Mouse (Mus musculus): Measurements from ENCODE around the gene Palm2. TPM values are rescaled to one million over a fixed set of nuclear protein-coding genes. Genes with fewer than 3 reads are reported as not detected.

Gene Palm2
- polyA plus RNA-seq, 1 experiment from 2014 or later, result 13.2 TPM

- H3K36me3 ChIP-seq, result 0 out of 2 replicates have a peak, but pooled peaks cover under 1% of the 10 kb centered on the region
- no peak overlapping the region for H3K27ac ChIP-seq
- no peak overlapping the region for H3K4me2 ChIP-seq
- no peaks in the 10 kb centered on the region for H3K27me3 ChIP-seq
- no peaks in the 10 kb centered on the region for H3K9me3 ChIP-seq
- ATAC-seq (ENCODE audit: insufficient number of reproducible peaks, insufficient read depth, low FRiP score, low TSS enrichment, low read depth), result no peak
- no peak overlapping the region for H3K4me3 ChIP-seq (replicated peaks)
- H3K9ac ChIP-seq (replicated peaks), result no peak overlapping the region
- H3K4me1 ChIP-seq (replicated peaks), result peaks cover 52% of the 10 kb centered on the region
- 92% methylated on average over 4 of the region's 4 CpGs for WGBS
Observed at GRCm38 (mm10) chr4:57614686-57615085, 180.6 kb downstream of the Palm2 start.

- Histone ChIP-seq H3K9ac (replicated peaks) (no peak overlapping the region), H3K27ac (peak overlapping the region; percentile 70; the same call in 1 of the 2 replicates), H3K27me3 (no peaks in the 10 kb centered on the region), H3K4me2 (no peak overlapping the region), H3K9me3 (no peaks in the 10 kb centered on the region), H3K4me1 (replicated peaks) (peaks cover 20% of the 10 kb centered on the region), H3K36me3 (peaks cover 7% of the 10 kb centered on the region; the same call in 1 of the 2 replicates), H3K4me3 (replicated peaks) (no peak overlapping the region)
- 50% methylated on average over 6 of the region's 6 CpGs for WGBS
- no peak for ATAC-seq (ENCODE audit: insufficient number of reproducible peaks, insufficient read depth, low FRiP score, low TSS enrichment, low read depth)
Observed at GRCm38 (mm10) chr4:57618743-57619142, 184.7 kb downstream of the Palm2 start.

GRCm38 (mm10) chr4:57622816-57623215, 188.8 kb downstream of the Palm2 start:
- Histone ChIP-seq H3K9ac (replicated peaks) (no peak overlapping the region), H3K4me1 (replicated peaks) (peaks cover 26% of the 10 kb centered on the region), H3K27me3 (no peaks in the 10 kb centered on the region), H3K36me3 (peaks cover 7% of the 10 kb centered on the region; the same call in 1 of the 2 replicates), H3K4me2 (no peak overlapping the region), H3K4me3 (replicated peaks) (no peak overlapping the region), H3K9me3 (no peaks in the 10 kb centered on the region), H3K27ac (no peak overlapping the region)
- 89% methylated on average over 7 of the region's 7 CpGs for WGBS
- no peak for ATAC-seq (ENCODE audit: insufficient number of reproducible peaks, insufficient read depth, low FRiP score, low TSS enrichment, low read depth)

- Histone ChIP-seq H3K27me3 (no peaks in the 10 kb centered on the region), H3K4me1 (replicated peaks) (peaks cover 14% of the 10 kb centered on the region), H3K36me3 (peaks cover 5% of the 10 kb centered on the region; the same call in 1 of the 2 replicates), H3K9me3 (no peaks in the 10 kb centered on the region), H3K9ac (replicated peaks) (no peak overlapping the region), H3K4me2 (no peak overlapping the region), H3K4me3 (replicated peaks) (no peak overlapping the region), H3K27ac (no peak overlapping the region)
- no peak for ATAC-seq (ENCODE audit: insufficient number of reproducible peaks, insufficient read depth, low FRiP score, low TSS enrichment, low read depth)
- WGBS, result 66% methylated on average over 2 of the region's 2 CpGs
Observed at GRCm38 (mm10) chr4:57624819-57625218, 190.8 kb downstream of the Palm2 start.

- Histone ChIP-seq H3K27me3 (no peaks in the 10 kb centered on the region), H3K9ac (replicated peaks) (no peak overlapping the region), H3K27ac (no peak overlapping the region), H3K4me3 (replicated peaks) (no peak overlapping the region), H3K4me2 (no peak overlapping the region), H3K36me3 (0 out of 2 replicates have a peak, but pooled peaks cover under 1% of the 10 kb centered on the region), H3K4me1 (replicated peaks) (peaks cover 14% of the 10 kb centered on the region), H3K9me3 (no peaks in the 10 kb centered on the region)
- no peak for ATAC-seq (ENCODE audit: insufficient number of reproducible peaks, insufficient read depth, low FRiP score, low TSS enrichment, low read depth)
- WGBS, result 82% methylated on average over 1 of the region's 1 CpGs
Observed at GRCm38 (mm10) chr4:57625306-57625705, 191.3 kb downstream of the Palm2 start.

- 77% methylated on average over 1 of the region's 1 CpGs for WGBS
- no peak overlapping the region for H3K27ac ChIP-seq
- H3K9ac ChIP-seq (replicated peaks), result no peak overlapping the region
- no peak overlapping the region for H3K4me3 ChIP-seq (replicated peaks)
- ATAC-seq (ENCODE audit: insufficient number of reproducible peaks, insufficient read depth, low FRiP score, low TSS enrichment, low read depth), result no peak
- H3K36me3 ChIP-seq, result no peaks in the 10 kb centered on the region
- H3K9me3 ChIP-seq, result no peaks in the 10 kb centered on the region
- H3K4me1 ChIP-seq (replicated peaks), result peaks cover 14% of the 10 kb centered on the region
- no peaks in the 10 kb centered on the region for H3K27me3 ChIP-seq
- no peak overlapping the region for H3K4me2 ChIP-seq
Observed at GRCm38 (mm10) chr4:57625756-57626155, 191.7 kb downstream of the Palm2 start.

- no peaks in the 10 kb centered on the region for H3K27me3 ChIP-seq
- H3K9ac ChIP-seq (replicated peaks), result no peak overlapping the region
- H3K36me3 ChIP-seq, result no peaks in the 10 kb centered on the region
- H3K4me2 ChIP-seq, result no peak overlapping the region
- H3K27ac ChIP-seq, result no peak overlapping the region
- no peak overlapping the region for H3K4me3 ChIP-seq (replicated peaks)
- WGBS, result 75% methylated on average over 5 of the region's 5 CpGs
- peaks cover 17% of the 10 kb centered on the region for H3K4me1 ChIP-seq (replicated peaks)
- no peaks in the 10 kb centered on the region for H3K9me3 ChIP-seq
- no peak for ATAC-seq (ENCODE audit: insufficient number of reproducible peaks, insufficient read depth, low FRiP score, low TSS enrichment, low read depth)
Observed at GRCm38 (mm10) chr4:57626921-57627320, 192.9 kb downstream of the Palm2 start.

- Histone ChIP-seq H3K4me2 (no peak overlapping the region), H3K4me3 (replicated peaks) (no peak overlapping the region), H3K9ac (replicated peaks) (no peak overlapping the region), H3K36me3 (no peaks in the 10 kb centered on the region), H3K27me3 (no peaks in the 10 kb centered on the region), H3K9me3 (no peaks in the 10 kb centered on the region), H3K4me1 (replicated peaks) (peaks cover 27% of the 10 kb centered on the region), H3K27ac (no peak overlapping the region)
- no peak for ATAC-seq (ENCODE audit: insufficient number of reproducible peaks, insufficient read depth, low FRiP score, low TSS enrichment, low read depth)
- 90% methylated on average over 5 of the region's 5 CpGs for WGBS
Observed at GRCm38 (mm10) chr4:57632386-57632785, 198.3 kb downstream of the Palm2 start.

- WGBS, result 92% methylated on average over 7 of the region's 7 CpGs
- no peaks in the 10 kb centered on the region for H3K36me3 ChIP-seq
- H3K4me3 ChIP-seq (replicated peaks), result no peak overlapping the region
- peaks cover 32% of the 10 kb centered on the region for H3K4me1 ChIP-seq (replicated peaks)
- ATAC-seq (ENCODE audit: insufficient number of reproducible peaks, insufficient read depth, low FRiP score, low TSS enrichment, low read depth), result no peak
- H3K9ac ChIP-seq (replicated peaks), result no peak overlapping the region
- no peaks in the 10 kb centered on the region for H3K9me3 ChIP-seq
- H3K27ac ChIP-seq, result no peak overlapping the region
- no peak overlapping the region for H3K4me2 ChIP-seq
- no peaks in the 10 kb centered on the region for H3K27me3 ChIP-seq
Observed at GRCm38 (mm10) chr4:57633052-57633451, 199.0 kb downstream of the Palm2 start.

- no peak overlapping the region for H3K4me2 ChIP-seq
- H3K27me3 ChIP-seq, result no peaks in the 10 kb centered on the region
- ATAC-seq (ENCODE audit: insufficient number of reproducible peaks, insufficient read depth, low FRiP score, low TSS enrichment, low read depth), result no peak
- H3K4me1 ChIP-seq (replicated peaks), result peaks cover 39% of the 10 kb centered on the region
- no peaks in the 10 kb centered on the region for H3K36me3 ChIP-seq
- no peak overlapping the region for H3K4me3 ChIP-seq (replicated peaks)
- H3K9ac ChIP-seq (replicated peaks), result no peak overlapping the region
- H3K9me3 ChIP-seq, result no peaks in the 10 kb centered on the region
- WGBS, result 79% methylated on average over 1 of the region's 1 CpGs
- H3K27ac ChIP-seq, result no peak overlapping the region
Observed at GRCm38 (mm10) chr4:57634956-57635355, 200.9 kb downstream of the Palm2 start.

GRCm38 (mm10) chr4:57636782-57637482, 202.9 kb downstream of the Palm2 start:
- Histone ChIP-seq H3K27ac (no peak overlapping the region), H3K4me3 (replicated peaks) (no peak overlapping the region), H3K27me3 (no peaks in the 10 kb centered on the region), H3K4me1 (replicated peaks) (peaks cover 36% of the 10 kb centered on the region), H3K36me3 (no peaks in the 10 kb centered on the region), H3K9ac (replicated peaks) (no peak overlapping the region), H3K9me3 (no peaks in the 10 kb centered on the region), H3K4me2 (peak overlapping the region; percentile 55; the same call in 1 of the 2 replicates)
- WGBS, result 71% methylated on average over 9 of the region's 9 CpGs
- ATAC-seq (ENCODE audit: insufficient number of reproducible peaks, insufficient read depth, low FRiP score, low TSS enrichment, low read depth), result no peak
